Mouse (Mus musculus): Measurements from ENCODE around the gene Phf1. TPM values are rescaled to one million over a fixed set of nuclear protein-coding genes. Genes with fewer than 3 reads are reported as not detected.

Gene Phf1
- total RNA-seq, 2 experiments from 2014 or later: 33.8 to 39.5 TPM

DNA sequence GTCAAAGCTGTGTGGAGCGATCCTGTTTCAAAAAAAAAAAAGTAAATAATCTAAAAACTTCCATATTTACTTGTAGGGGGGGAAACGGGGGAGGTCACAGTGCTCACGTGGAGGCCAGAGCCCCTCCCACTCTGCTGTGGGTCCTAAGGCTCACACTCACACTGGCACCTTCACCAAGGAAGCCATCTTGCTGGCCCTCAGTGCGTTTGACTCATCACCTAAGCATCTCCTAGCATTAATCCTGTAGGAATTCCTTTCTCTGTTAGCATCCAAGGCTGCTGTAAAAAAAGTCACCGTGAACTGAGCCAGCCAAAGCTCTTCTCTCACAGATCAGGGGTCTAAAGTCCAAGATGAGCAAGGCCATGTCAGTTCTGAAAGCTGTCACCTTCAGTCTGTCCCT lies 23.5 kb downstream of the Phf1 start:
- peak overlapping the region; percentile 15; the same call in 1 of the 2 replicates for H3K27ac ChIP-seq
- H3K4me3 ChIP-seq: no peak overlapping the region
- no peak for TF ChIP-seq CTCF (IDR thresholded peaks at IDR 0.05)
- intact Hi-C loops (cut with DNase I): no loop called here
- DNase-seq (ENCODE audit: extremely low spot score in 1 of 2, low spot score in 2 of 2): no peak

DNA sequence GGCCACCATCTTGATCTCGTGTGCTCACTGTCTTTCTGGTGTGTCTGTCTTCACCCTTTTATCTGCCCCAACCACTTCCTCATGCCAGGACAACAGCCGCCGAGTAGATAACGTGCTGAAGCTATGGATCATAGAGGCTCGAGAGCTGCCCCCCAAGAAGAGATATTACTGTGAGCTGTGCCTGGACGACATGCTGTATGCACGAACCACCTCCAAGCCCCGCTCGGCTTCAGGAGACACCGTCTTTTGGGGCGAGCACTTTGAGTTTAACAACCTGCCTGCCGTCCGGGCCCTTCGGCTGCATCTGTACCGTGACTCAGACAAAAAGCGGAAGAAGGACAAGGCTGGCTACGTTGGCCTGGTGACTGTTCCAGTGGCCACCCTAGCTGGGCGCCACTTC lies 24.0 kb downstream of the Phf1 start:
- intact Hi-C loops (cut with DNase I): no loop called here
- no peak for DNase-seq (ENCODE audit: extremely low spot score in 1 of 2, low spot score in 2 of 2)
- no peak overlapping the region for H3K4me3 ChIP-seq
- no peak for TF ChIP-seq CTCF (IDR thresholded peaks at IDR 0.05)
- H3K27ac ChIP-seq: no peak overlapping the region

DNA sequence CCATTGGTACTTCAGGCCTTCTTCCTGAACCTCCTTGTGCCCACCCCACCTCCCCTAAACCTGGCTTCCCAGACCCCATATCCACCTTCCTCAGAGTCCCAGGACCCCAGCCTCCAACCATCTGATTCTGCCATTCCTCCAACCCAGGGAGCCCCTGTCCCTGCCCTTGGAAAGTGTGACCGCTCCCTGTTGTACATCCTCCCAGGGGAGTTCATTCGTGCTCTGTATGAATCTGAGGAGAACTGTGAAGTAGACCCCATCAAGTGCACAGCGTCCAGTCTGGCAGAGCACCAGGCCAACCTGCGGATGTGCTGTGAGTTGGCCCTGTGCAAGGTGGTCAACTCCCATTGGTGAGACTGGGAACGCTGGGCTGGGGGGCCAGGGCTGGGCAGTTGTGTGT lies 25.0 kb downstream of the Phf1 start:
- Histone ChIP-seq H3K4me3 (no peak overlapping the region), H3K27ac (peak overlapping the region; percentile 7; the same call in 1 of the 2 replicates)
- intact Hi-C loops (cut with DNase I): no loop called here
- DNase-seq (ENCODE audit: extremely low spot score in 1 of 2, low spot score in 2 of 2): no peak
- no peak for TF ChIP-seq CTCF (IDR thresholded peaks at IDR 0.05)

DNA sequence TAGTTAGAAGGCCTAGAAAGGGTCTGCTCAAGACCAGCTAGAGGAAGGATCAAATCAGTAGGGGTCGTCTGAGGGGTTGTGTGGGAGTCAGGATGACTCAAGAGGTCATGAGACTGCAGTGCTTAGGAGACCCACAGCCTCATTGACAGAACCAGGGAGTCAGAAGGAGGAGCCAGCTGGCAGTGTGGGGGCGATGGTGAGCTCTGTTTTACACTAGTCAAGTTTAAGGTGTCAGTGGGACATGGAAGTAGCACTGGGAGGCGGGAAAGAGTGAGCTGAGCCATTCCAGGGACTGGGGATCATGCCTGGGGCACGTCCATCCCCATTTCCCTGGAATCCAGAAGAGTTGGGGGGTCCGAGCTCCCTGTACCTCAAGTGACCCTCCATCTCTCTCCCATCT lies 26.0 kb downstream of the Phf1 start:
- Histone ChIP-seq H3K4me3 (no peak overlapping the region), H3K27ac (no peak overlapping the region; the same call in 1 of the 2 replicates)
- DNase-seq (ENCODE audit: extremely low spot score in 1 of 2, low spot score in 2 of 2): no peak
- TF ChIP-seq CTCF (IDR thresholded peaks at IDR 0.05): no peak
- intact Hi-C loops (cut with DNase I): no loop called here

DNA sequence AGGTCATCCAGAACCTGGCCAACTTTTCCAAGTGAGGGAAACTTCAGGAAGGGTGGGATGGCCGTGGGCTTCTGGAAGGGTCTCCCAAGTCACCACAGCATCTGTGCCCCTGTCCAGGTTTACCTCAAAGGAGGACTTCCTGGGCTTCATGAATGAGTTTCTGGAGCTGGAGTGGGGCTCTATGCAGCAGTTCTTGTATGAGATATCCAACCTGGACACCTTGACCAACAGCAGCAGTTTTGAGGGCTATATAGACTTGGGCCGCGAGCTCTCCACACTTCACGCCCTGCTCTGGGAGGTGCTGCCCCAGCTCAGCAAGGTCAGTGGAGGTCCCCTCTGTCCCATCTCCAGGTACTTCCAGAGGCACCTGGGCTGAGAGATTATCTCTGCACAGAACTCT lies 27.0 kb downstream of the Phf1 start:
- DNase-seq (ENCODE audit: extremely low spot score in 1 of 2, low spot score in 2 of 2): no peak
- no peak for TF ChIP-seq CTCF (IDR thresholded peaks at IDR 0.05)
- Histone ChIP-seq H3K4me3 (no peak overlapping the region), H3K27ac (no peak overlapping the region)
- intact Hi-C loops (cut with DNase I): no loop called here

DNA sequence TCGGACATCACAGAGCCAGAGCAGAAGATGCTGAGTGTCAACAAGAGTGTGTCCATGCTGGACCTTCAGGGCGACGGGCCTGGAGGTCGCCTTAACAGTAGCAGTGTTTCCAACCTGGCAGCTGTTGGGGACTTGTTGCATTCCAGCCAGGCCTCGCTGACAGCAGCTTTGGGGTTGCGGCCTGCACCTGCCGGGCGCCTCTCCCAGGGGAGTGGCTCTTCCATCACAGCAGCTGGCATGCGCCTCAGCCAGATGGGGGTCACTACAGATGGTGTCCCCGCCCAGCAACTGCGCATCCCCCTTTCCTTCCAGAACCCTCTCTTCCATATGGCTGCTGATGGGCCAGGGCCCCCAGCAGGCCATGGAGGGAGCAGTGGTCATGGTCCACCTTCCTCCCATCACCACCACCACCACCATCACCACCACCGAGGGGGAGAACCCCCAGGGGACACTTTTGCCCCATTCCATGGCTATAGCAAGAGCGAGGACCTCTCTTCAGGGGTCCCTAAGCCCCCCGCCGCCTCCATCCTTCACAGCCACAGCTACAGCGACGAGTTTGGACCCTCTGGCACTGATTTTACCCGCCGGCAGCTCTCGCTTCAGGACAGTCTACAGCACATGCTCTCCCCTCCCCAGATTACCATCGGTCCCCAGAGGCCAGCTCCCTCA lies 28.9 kb downstream of the Phf1 start:
- Histone ChIP-seq H3K4me3 (no peak overlapping the region), H3K27ac (no peak overlapping the region)
- no peak for TF ChIP-seq CTCF (IDR thresholded peaks at IDR 0.05)
- DNase-seq (ENCODE audit: extremely low spot score in 1 of 2, low spot score in 2 of 2): no peak
- intact Hi-C loops (cut with DNase I): no loop called here

DNA sequence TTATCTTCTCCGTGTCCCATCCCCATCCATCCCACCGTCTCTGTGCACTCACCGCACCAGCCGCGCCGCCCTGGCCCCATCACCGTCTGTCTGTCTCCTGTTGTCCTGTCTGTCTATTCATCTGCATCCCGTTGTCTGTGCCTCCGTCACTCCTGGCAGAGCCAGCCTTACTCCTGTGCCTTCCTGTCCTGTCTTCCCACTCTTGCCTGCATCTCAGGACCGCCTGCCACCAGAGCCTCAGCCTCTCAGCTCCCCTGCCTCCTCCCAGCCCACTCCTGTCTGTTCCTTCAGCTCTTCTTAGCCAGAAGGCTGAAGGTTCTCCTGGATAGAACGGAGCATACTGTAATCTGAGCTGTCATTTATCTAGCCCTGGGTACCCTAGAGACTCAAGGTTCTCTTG lies 34.1 kb downstream of the Phf1 start:
- TF ChIP-seq CTCF (IDR thresholded peaks at IDR 0.05): no peak
- DNase-seq (ENCODE audit: extremely low spot score in 1 of 2, low spot score in 2 of 2): no peak
- no peak overlapping the region for H3K4me3 ChIP-seq
- intact Hi-C loops (cut with DNase I): no loop called here
- peak overlapping the region; percentile 83 for H3K27ac ChIP-seq

DNA sequence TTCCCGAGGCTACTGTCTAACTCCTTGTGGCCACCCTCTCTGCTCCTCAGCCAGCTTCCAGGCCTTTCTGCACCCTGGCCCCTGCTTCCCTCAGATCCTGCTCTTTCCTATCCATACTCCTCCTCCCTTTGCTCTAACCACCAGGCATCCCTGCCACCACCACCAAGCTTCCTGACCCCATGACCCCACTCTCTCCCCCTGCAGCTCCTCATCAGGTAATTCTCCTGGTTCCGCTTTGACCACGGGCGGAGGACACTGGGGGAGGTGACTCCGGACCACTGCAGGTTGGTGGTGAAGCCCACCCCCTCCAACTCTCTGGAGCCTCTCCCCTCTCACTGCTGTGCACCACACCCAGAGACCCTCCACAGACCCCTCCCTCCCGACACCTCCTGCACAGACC lies 34.6 kb downstream of the Phf1 start:
- no peak for DNase-seq (ENCODE audit: extremely low spot score in 1 of 2, low spot score in 2 of 2)
- H3K27ac ChIP-seq: peak overlapping the region; percentile 83
- TF ChIP-seq CTCF (IDR thresholded peaks at IDR 0.05): no peak
- H3K4me3 ChIP-seq: no peak overlapping the region
- intact Hi-C loops (cut with DNase I): no loop called here

DNA sequence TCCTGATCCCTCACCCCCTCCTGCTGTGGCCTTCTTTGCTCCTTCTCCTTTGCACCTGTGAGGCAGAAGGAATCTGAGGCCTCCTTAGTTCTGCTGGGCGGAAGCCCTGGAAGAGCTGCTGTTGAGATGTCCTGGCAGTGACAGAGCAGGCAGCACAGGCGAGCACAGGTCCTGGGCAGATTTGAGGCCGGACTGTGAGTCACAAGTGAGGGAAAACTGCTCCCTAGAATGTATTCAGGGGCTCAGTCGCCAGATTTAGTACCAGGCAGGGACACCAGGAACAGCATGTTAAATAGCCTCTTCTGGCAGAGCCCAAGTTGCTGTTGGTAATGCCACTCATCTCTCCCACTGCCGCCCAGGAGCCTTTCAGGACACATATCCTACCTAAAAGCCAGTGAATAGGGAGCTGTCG lies 35.4 kb downstream of the Phf1 start:
- DNase-seq (ENCODE audit: extremely low spot score in 1 of 2, low spot score in 2 of 2): no peak
- H3K4me3 ChIP-seq: no peak overlapping the region
- no peak for TF ChIP-seq CTCF (IDR thresholded peaks at IDR 0.05)
- peak overlapping the region; percentile 83 for H3K27ac ChIP-seq
- intact Hi-C loops (cut with DNase I): loop anchor here (2.0 kb wide), 1 partner anchor 15 kb away; no protein-coding TSS in a partner anchor

DNA sequence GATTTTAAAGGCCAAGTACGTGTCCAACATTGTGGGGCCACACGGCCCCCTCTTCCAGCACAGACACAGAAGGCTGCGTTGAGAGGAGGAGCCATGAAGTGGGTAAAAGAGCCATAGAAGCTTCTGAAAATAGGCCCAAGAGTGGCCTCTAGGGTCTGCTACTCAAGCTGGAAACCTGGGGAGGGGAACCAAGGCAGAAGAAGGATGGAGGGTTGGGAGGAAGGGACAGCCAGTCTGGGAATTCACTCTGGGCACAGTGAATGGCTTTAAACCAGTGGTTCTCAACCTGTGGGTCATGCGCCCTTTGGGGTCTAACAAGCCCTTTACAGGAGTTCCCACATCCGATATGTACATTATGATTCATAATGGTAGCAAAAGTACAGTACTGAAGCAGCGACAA lies 36.4 kb downstream of the Phf1 start:
- peak overlapping the region; percentile 83 for H3K27ac ChIP-seq
- no peak overlapping the region for H3K4me3 ChIP-seq
- no peak for DNase-seq (ENCODE audit: extremely low spot score in 1 of 2, low spot score in 2 of 2)
- no peak for TF ChIP-seq CTCF (IDR thresholded peaks at IDR 0.05)
- intact Hi-C loops (cut with DNase I): loop anchor here (2.0 kb wide), 1 partner anchor 16 kb away; no protein-coding TSS in a partner anchor

DNA sequence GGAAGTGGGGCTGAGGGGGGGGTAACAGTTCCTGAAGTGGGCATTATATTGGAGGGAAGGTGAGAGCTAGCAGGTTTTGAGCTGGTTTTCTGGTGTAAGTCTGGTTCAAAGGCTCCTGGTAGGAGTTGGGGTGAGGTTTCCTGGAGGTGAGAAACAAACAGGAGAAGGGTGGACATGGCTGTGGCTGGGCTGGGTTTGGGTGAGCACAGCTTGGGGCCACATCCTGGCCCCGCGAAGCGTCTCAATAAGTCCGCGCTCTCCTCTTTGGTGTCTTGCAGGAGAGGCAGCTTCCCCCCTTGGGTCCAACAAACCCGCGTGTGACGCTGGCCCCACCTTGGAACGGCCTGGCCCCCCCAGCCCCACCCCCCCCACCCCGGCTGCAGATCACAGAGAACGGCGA lies 37.4 kb downstream of the Phf1 start:
- Histone ChIP-seq H3K4me3 (no peak overlapping the region), H3K27ac (peak overlapping the region; percentile 83)
- intact Hi-C loops (cut with DNase I): no loop called here
- TF ChIP-seq CTCF (IDR thresholded peaks at IDR 0.05): no peak
- no peak for DNase-seq (ENCODE audit: extremely low spot score in 1 of 2, low spot score in 2 of 2)

DNA sequence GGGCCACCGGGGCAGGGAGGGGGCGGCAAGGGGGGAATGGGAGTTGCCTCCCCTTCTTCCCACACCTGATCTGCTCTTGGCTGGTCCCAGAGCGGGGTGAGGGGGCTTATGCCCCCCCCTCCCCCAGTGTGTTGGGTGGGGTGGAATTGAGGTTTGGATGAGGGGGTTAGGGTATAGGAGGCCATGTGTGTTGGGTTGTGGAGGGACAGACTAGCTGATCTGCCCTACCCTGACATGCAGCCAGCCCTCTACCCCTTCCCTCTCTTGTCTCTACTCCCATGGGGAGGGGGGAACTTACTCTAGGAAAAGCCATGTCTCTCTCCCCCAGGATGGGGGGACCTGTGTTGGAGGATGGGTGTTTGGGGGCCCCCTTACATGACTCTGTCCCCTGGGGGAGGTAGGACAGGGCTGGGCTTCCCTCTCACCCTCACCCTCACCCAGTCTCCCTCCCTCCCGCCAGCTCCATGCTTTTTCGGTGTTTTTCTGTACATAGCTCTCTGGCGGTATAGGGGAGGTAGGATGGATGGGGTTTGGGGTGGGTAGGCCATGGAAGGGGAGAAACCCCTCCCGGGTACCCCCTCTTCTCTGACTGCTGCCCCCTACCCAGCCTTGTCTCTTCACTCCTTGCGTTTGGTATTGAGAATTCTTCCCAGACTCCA lies 38.5 kb downstream of the Phf1 start:
- Histone ChIP-seq H3K4me3 (no peak overlapping the region), H3K27ac (peak overlapping the region; percentile 19; the same call in 1 of the 2 replicates)
- intact Hi-C loops (cut with DNase I): no loop called here
- TF ChIP-seq CTCF (IDR thresholded peaks at IDR 0.05): no peak
- no peak for DNase-seq (ENCODE audit: extremely low spot score in 1 of 2, low spot score in 2 of 2)

DNA sequence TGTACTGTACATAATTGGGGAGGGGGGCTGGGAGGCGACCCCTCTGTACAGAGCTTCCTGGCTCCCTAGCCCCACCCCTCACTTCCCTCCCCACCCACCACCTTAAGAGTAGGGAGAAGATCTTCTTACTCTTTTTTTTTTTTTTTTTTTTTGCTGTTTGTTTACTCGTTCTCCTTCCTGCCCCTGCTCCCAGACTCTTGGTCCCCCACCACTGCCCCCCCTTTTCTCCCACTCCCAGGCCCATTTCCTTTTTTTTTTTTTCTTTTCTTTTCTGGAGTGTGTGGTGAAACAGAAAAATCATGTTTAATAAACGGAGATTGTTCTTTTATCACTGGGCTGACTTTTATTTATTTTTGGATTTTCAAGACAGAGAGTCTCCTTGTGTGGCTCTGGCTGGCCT lies 39.3 kb downstream of the Phf1 start:
- intact Hi-C loops (cut with DNase I): loop anchor here (1.0 to 2.0 kb wide), 2 partner anchors 39 to 49 kb away; partner anchors contain the start of gene Phf1
- TF ChIP-seq CTCF (IDR thresholded peaks at IDR 0.05): no peak
- Histone ChIP-seq H3K27ac (peak overlapping the region; percentile 90), H3K4me3 (peak overlapping the region; percentile 89)
- DNase-seq (ENCODE audit: extremely low spot score in 1 of 2, low spot score in 2 of 2): no peak

Data from left cerebral cortex, adult 2 months (tissue).